Mouse (Mus musculus): ENCODE results near the gene Tmem106a. TPM values are rescaled to one million over a fixed set of nuclear protein-coding genes. Genes with fewer than 3 reads are reported as not detected.
"Not testable (repeated sequence)": the region's sequence is repeated elsewhere in the genome, so short reads cannot be mapped to it uniquely, and the experiment has no call there.

The Tmem106a gene
- polyA plus RNA-seq, 1 experiment, result 15.6 TPM

DNA sequence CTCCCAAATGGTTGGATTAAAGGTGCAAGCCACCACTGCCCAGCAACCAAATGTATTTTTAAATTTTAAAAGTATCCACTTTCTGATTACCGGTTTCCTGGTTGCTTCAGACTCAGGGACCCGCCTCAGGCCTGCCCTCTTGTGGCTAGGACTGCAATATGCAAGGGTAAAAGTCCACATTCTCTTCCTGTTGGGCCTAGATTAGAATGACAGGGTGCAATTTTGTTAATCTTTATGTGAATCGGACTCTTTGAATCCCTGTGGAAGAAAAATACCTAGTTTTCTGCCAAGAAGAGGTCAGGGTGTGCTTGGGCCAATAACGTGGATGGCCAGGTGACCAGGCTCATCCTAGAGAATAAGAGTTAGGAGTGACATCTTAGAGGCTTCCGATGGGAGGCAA lies 7.4 kb downstream of the Tmem106a start:
- 0 out of 2 replicates have a peak, but pooled peaks cover 3% of the 10 kb centered on the region for H3K4me1 ChIP-seq (ENCODE audit: control insufficient read depth, insufficient read depth, low read length)
- no peak for TF ChIP-seq POLR2A (IDR thresholded peaks at IDR 0.05; ENCODE audit: low read depth, low read length)
- TF ChIP-seq CTCF (IDR thresholded peaks at IDR 0.05; ENCODE audit: borderline replicate concordance, insufficient read depth, low read length), result peak; percentile 31; the same call in 1 of the 2 replicates
- H3K27ac ChIP-seq (ENCODE audit: insufficient read depth, low read length), result no peak overlapping the region
- no peak overlapping the region for H3K4me3 ChIP-seq (ENCODE audit: insufficient read depth, low read length)

- 0 out of 2 replicates have a peak, but pooled peaks cover 3% of the 10 kb centered on the region for H3K4me1 ChIP-seq (ENCODE audit: control insufficient read depth, insufficient read depth, low read length)
- TF ChIP-seq CTCF (IDR thresholded peaks at IDR 0.05; ENCODE audit: borderline replicate concordance, insufficient read depth, low read length) (no peak), POLR2A (IDR thresholded peaks at IDR 0.05; ENCODE audit: low read depth, low read length) (no peak)
- no peak overlapping the region for H3K4me3 ChIP-seq (ENCODE audit: insufficient read depth, low read length)
- no peak overlapping the region for H3K27ac ChIP-seq (ENCODE audit: insufficient read depth, low read length)
Observed at GRCm38 (mm10) chr11:101589989-101590624, 8.1 kb downstream of the Tmem106a start.

GRCm38 (mm10) chr11:101599156-101599555 lies 17.1 kb downstream of the Tmem106a start, which contains the start of gene Gm11634:
TSS of gene Gm11634 (minus strand) at chr11:101599256.
- no peak within 1 kb of the TSS for H3K4me3 ChIP-seq (ENCODE audit: insufficient read depth, low read length)
- H3K4me1 ChIP-seq (ENCODE audit: control insufficient read depth, insufficient read depth, low read length), result no peaks in the 10 kb centered on the region
- no peak within 1 kb of the TSS for H3K27ac ChIP-seq (ENCODE audit: insufficient read depth, low read length)
- TF ChIP-seq POLR2A (IDR thresholded peaks at IDR 0.05; ENCODE audit: low read depth, low read length) (no peak), CTCF (IDR thresholded peaks at IDR 0.05; ENCODE audit: borderline replicate concordance, insufficient read depth, low read length) (no peak)

GRCm38 (mm10) chr11:101602491-101602890 lies 20.4 kb downstream of the Tmem106a start:
- no peak overlapping the region for H3K4me3 ChIP-seq (ENCODE audit: insufficient read depth, low read length)
- TF ChIP-seq POLR2A (IDR thresholded peaks at IDR 0.05; ENCODE audit: low read depth, low read length) (no peak), CTCF (IDR thresholded peaks at IDR 0.05; ENCODE audit: borderline replicate concordance, insufficient read depth, low read length) (no peak)
- H3K4me1 ChIP-seq (ENCODE audit: control insufficient read depth, insufficient read depth, low read length), result no peaks in the 10 kb centered on the region
- no peak overlapping the region for H3K27ac ChIP-seq (ENCODE audit: insufficient read depth, low read length)

GRCm38 (mm10) chr11:101604116-101604515 lies 22.1 kb downstream of the Tmem106a start:
- no peak overlapping the region for H3K4me3 ChIP-seq (ENCODE audit: insufficient read depth, low read length)
- H3K27ac ChIP-seq (ENCODE audit: insufficient read depth, low read length), result no peak overlapping the region
- TF ChIP-seq POLR2A (IDR thresholded peaks at IDR 0.05; ENCODE audit: low read depth, low read length) (no peak), CTCF (IDR thresholded peaks at IDR 0.05; ENCODE audit: borderline replicate concordance, insufficient read depth, low read length) (no peak)
- H3K4me1 ChIP-seq (ENCODE audit: control insufficient read depth, insufficient read depth, low read length), result no peaks in the 10 kb centered on the region

GRCm38 (mm10) chr11:101604531-101605453 lies 22.8 kb downstream of the Tmem106a start:
- not testable (repeated sequence) for H3K4me1 ChIP-seq (ENCODE audit: control insufficient read depth, insufficient read depth, low read length); H3K27ac ChIP-seq (ENCODE audit: insufficient read depth, low read length)
- peak; percentile 88 for TF ChIP-seq POLR2A (IDR thresholded peaks at IDR 0.05; ENCODE audit: low read depth, low read length)
- H3K4me3 ChIP-seq (ENCODE audit: insufficient read depth, low read length), result peak overlapping the region; percentile 15; the same call in 1 of the 2 replicates

- not testable (repeated sequence) for H3K4me3 ChIP-seq (ENCODE audit: insufficient read depth, low read length); H3K27ac ChIP-seq (ENCODE audit: insufficient read depth, low read length)
Observed at GRCm38 (mm10) chr11:101607134-101607533, 25.1 kb downstream of the Tmem106a start.

GRCm38 (mm10) chr11:101610445-101610844 lies 28.4 kb downstream of the Tmem106a start:
- no peak for TF ChIP-seq CTCF (IDR thresholded peaks at IDR 0.05; ENCODE audit: borderline replicate concordance, insufficient read depth, low read length)
- TF ChIP-seq POLR2A (IDR thresholded peaks at IDR 0.05; ENCODE audit: low read depth, low read length), result no peak
- Histone ChIP-seq H3K4me1 (ENCODE audit: control insufficient read depth, insufficient read depth, low read length) (no peaks in the 10 kb centered on the region), H3K27ac (ENCODE audit: insufficient read depth, low read length) (no peak overlapping the region), H3K4me3 (ENCODE audit: insufficient read depth, low read length) (no peak overlapping the region)

More at GRCm38 (mm10) chr11:101607134-101607533, 25.1 kb downstream of the Tmem106a start:
- not testable (repeated sequence) for H3K4me1 ChIP-seq (ENCODE audit: control insufficient read depth, insufficient read depth, low read length)

- TF ChIP-seq POLR2A (IDR thresholded peaks at IDR 0.05; ENCODE audit: low read depth, low read length) (no peak), CTCF (IDR thresholded peaks at IDR 0.05; ENCODE audit: borderline replicate concordance, insufficient read depth, low read length) (no peak)
- Histone ChIP-seq H3K27ac (ENCODE audit: insufficient read depth, low read length) (no peak overlapping the region), H3K4me1 (ENCODE audit: control insufficient read depth, insufficient read depth, low read length) (no peaks in the 10 kb centered on the region), H3K4me3 (ENCODE audit: insufficient read depth, low read length) (no peak overlapping the region)
Observed at GRCm38 (mm10) chr11:101613596-101613995, 31.6 kb downstream of the Tmem106a start.

DNA sequence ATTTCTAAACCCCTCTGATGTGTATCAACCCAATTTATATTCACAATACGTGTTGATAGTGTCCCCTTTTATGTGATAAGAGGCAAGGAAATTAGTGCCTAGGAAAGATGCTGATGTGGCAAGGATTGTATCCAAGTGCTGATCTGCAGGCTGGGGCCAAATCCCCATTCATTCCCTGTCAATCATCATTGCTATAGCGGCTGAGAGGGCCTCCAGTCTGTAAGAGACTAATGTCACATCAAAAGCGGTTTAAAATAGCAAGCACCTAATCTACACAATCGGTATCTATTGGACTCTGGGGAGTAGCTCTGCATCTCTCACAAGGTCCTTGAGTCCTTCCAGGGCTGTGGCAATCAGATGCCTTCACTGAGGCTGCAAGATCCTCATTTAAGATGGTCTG lies 32.1 kb downstream of the Tmem106a start:
- TF ChIP-seq CTCF (IDR thresholded peaks at IDR 0.05; ENCODE audit: borderline replicate concordance, insufficient read depth, low read length), result no peak
- Histone ChIP-seq H3K4me1 (ENCODE audit: control insufficient read depth, insufficient read depth, low read length) (no peaks in the 10 kb centered on the region), H3K27ac (ENCODE audit: insufficient read depth, low read length) (no peak overlapping the region), H3K4me3 (ENCODE audit: insufficient read depth, low read length) (no peak overlapping the region)

All from embryonic fibroblast, embryonic 13.5 days (primary cell).